Mouse (Mus musculus) ES-E14 (cell line): ENCODE measurements around the gene Myt1l.

ENCODE experiments used
- HCFC1 ChIP-seq: IDR thresholded peaks from 2 replicates; pipeline ENCODE4 v1.6.1; 2012; ENCODE audit warnings: low read length, inconsistent platforms, borderline replicate concordance; ENCODE audit not compliant: insufficient read depth
- MAFK ChIP-seq: IDR thresholded peaks from 2 replicates; pipeline ENCODE4 v1.6.1; 2014; ENCODE audit warnings: mild to moderate bottlenecking, low read depth, low read length, inconsistent platforms; ENCODE audit not compliant: insufficient read depth

- TF ChIP-seq HCFC1 (no peak), MAFK (no peak)
Measured at GRCm38 (mm10) chr12:29816130-29816529, 287.9 kb downstream of the Myt1l start.
